Mouse (Mus musculus) Patski (cell line): Measurements from ENCODE around the gene Cttnbp2nl. TPM values are rescaled to one million over a fixed set of nuclear protein-coding genes. Genes with fewer than 3 reads are reported as not detected.

Experiments
- ATAC-seq: fragments of 100-300 bp; one replicate; pipeline ENCODE4 v1.8.0; 2021
- CTCF ChIA-PET: fragments of 350-600 bp; sonication (Branson Sonifier 250); formaldehyde crosslinking; loops from one replicate; lab custom pipeline; 2022; ENCODE audit warnings: inconsistent platforms; lab: Charles Lee
- POLR2A ChIA-PET: fragments of 350-600 bp; sonication (Branson Sonifier 250); formaldehyde crosslinking; loops from one replicate; lab custom pipeline; 2022; ENCODE audit warnings: antibody characterized with exemption, inconsistent platforms; lab: Charles Lee
- DNase-seq: peaks from one replicate; pipeline ENCODE4 v3.0.0-alpha.2; 2011; ENCODE audit warnings: low read depth, low spot score
- H3K27me3 ChIP-seq: fragments of 371-371 bp; one replicate; pipeline ENCODE4 v1.5.1; 2021
- CTCF ChIP-seq: fragments of 100-300 bp; IDR thresholded peaks from one replicate; pipeline ENCODE4 v1.5.1; 2021
- in situ Hi-C: fragments of 300-500 bp; cut with MboI; formaldehyde crosslinking; loops from 3 replicates; pipeline ENCODE4 v1.11.1; 2018; ENCODE audit warnings: low pct_unique_long_range_greater_than_20kb, mixed read lengths
- polyA plus RNA-seq: library from polyadenylated mRNA; unstranded; gene quantifications from one replicate; pipeline ENCODE4 v1.2.3, GENCODE M21; 2021

The Cttnbp2nl gene
- polyA plus RNA-seq, 1 experiment from 2014 or later, result 46.4 TPM

DNA sequence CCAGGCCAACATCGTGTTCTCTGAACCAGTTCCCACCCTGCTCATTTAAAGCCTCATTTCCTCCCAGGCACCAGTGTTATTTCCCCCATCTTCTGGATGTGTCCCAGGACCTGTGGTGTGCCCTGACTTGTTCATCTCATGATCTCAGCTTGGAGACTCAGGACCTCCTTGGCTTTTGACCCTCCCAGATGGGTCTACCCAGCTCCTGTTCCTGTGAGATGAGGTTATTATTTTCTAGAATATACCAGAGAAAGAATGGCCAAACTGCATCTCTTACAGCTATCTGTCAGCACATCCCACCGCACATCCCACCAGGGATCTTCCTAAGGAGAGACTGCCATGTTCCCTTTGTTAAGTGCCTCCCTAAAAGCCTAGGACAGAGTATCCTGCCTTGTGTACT is 35.7 kb upstream of the Cttnbp2nl start:
- no peak for TF ChIP-seq CTCF
- no peak for DNase-seq
- ATAC-seq, result no peak
- in situ Hi-C loops, result no loop called here
- CTCF ChIA-PET, result interaction anchor here (0.7 to 5.8 kb wide), 4 partner anchors 8 to 95 kb away, joined by 3 to 39 read pairs (median 4); no protein-coding TSS in a partner anchor
- POLR2A ChIA-PET, result interaction anchor here (0.6 to 0.9 kb wide), 2 partner anchors 104 to 123 kb away, joined by 3 to 4 read pairs; no protein-coding TSS in a partner anchor
- H3K27me3 ChIP-seq, result no peaks in the 10 kb centered on the region

DNA sequence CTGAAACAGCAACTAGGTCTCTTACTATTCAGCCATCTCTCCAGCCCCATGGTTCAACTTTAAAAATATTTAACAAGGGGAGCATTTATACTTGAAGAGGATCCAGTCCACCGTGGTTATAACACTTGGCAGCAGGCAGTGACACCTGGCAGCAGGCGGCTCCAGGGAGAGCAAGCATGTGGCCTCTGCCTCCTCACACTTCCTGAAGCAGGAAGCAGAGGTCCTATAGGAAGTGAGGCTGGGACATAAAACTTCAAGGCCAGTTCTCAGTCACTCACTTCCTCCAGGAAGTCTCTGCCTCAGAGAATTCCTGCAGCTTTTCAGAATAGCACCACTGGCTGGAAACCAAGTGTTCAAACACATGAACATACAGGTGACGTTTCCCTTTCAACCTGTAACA is 34.4 kb upstream of the Cttnbp2nl start:
- in situ Hi-C loops, result no loop called here
- DNase-seq (no peak), ATAC-seq (no peak)
- TF ChIP-seq CTCF, result no peak
- CTCF ChIA-PET, result interaction anchor here (1.1 to 5.8 kb wide), 4 partner anchors 8 to 94 kb away, joined by 3 to 39 read pairs (median 8); no protein-coding TSS in a partner anchor
- POLR2A ChIA-PET, result no interaction called here
- no peaks in the 10 kb centered on the region for H3K27me3 ChIP-seq

DNA sequence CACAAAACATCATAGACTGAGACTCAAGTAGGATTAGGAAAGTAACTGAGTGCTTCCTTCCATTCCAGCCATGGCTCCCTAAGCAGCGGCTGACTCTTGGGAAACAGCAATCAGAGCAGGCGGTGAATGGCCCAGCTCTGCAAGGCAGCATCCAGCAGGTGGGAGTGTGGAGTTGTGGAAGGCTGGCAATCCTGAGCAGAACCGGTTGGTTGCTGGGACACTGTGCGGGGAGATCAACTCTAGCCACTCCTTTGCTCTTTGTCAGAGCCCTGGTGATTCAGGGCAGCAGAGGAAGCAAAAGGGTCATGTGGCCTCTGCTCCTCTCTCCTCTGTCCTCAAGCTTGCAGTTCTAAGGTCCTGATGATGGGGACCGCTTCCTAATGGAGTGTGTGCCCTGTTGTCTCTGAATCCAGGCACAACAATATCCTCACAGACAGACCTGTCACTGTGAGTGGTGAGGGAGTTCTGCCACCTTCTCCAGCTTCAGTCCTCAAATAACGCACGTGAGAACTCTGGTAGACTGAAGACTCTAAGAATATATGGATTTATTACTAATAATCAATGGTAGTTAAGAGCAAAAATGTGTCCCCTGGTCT is 25.4 kb upstream of the Cttnbp2nl start:
- POLR2A ChIA-PET, result interaction anchor here (0.6 kb wide), 1 partner anchor 747 kb away, joined by 3 read pairs; no protein-coding TSS in a partner anchor
- no peak for DNase-seq
- CTCF ChIA-PET, result interaction anchor here (0.8 to 6.1 kb wide), 6 partner anchors 9 to 87 kb away, joined by 4 to 39 read pairs (median 5); no protein-coding TSS in a partner anchor
- in situ Hi-C loops, result no loop called here
- TF ChIP-seq CTCF, result peak; percentile 96
- no peaks in the 10 kb centered on the region for H3K27me3 ChIP-seq
- peak; percentile 98 for ATAC-seq

DNA sequence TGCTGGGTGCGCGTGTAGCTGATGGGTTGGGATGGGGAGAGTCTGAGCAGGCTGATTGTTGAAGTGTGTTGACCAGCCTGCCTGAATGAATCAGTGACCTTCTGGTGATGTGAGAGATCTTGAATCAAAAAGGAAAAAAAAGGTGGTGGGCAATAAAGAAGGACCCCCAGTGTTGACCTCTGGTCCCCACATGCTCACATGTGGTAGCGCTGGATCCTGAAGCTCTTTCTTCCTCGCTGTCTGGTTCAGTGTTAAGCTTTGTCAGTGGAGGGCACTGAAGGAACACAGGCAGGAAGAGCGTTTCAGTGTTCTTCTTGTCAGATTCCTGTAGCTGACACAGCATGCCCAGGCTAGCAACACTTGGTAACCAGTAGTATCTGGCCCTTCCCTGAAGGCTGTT is 22.9 kb upstream of the Cttnbp2nl start:
- ChIA-PET POLR2A (no interaction called here), CTCF (interaction anchor here (6.1 kb wide), 1 partner anchor 13 kb away, joined by 39 read pairs; no protein-coding TSS in a partner anchor)
- H3K27me3 ChIP-seq, result no peaks in the 10 kb centered on the region
- in situ Hi-C loops, result no loop called here
- TF ChIP-seq CTCF, result no peak
- ATAC-seq (no peak), DNase-seq (no peak)

DNA sequence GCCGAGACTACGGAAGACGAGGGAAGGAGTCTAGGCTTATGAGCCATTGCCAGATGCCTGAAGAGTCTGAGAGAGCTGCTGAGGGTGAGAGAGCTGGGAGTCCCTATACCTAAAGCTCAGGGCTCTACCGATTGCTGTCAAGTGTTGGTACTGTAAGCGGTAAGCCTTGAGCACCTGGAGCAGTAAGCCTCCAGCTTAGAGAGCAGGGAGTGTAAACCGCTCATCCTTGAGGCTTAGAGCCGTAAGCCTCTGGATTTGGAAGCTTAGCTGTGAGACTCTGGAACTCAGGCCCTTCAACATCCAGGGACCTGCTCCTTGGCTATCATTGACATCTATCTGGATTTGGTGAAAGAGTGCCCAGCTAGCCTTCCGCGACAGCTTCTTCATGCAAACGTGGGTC is 19.6 kb upstream of the Cttnbp2nl start:
- ATAC-seq, result no peak
- POLR2A ChIA-PET, result interaction anchor here (0.7 to 0.8 kb wide), 2 partner anchors 14 to 17 kb away, joined by 3 read pairs; no protein-coding TSS in a partner anchor
- no peaks in the 10 kb centered on the region for H3K27me3 ChIP-seq
- in situ Hi-C loops, result no loop called here
- CTCF ChIA-PET, result interaction anchor here (1.0 to 2.8 kb wide), 4 partner anchors 8 to 18 kb away, joined by 3 to 12 read pairs (median 4); no protein-coding TSS in a partner anchor
- DNase-seq, result no peak
- TF ChIP-seq CTCF, result no peak

DNA sequence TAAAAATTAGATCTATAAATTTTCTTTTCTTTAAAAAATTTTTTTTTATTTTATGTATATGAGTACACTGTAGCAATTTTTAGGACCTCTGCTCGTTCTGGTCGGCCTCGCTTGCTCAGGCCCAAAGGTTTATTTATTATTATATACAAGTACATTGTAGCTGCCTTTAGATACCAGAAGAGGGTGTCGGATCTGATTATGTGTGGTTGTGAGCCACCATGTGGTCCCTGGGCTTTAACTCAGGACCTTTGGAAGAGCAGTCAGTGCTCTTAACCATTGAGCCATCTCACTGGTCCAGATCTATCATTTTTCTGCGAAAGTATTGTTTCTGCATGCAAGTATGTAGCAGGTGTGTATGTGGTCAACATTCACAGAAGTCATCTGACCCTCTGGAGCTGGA is 18.3 kb upstream of the Cttnbp2nl start:
- no peak for TF ChIP-seq CTCF
- ChIA-PET CTCF (interaction anchor here (0.9 to 2.8 kb wide), 5 partner anchors 10 to 78 kb away, joined by 3 to 12 read pairs (median 4); no protein-coding TSS in a partner anchor), POLR2A (no interaction called here)
- DNase-seq (no peak), ATAC-seq (no peak)
- H3K27me3 ChIP-seq, result no peaks in the 10 kb centered on the region
- in situ Hi-C loops, result no loop called here

DNA sequence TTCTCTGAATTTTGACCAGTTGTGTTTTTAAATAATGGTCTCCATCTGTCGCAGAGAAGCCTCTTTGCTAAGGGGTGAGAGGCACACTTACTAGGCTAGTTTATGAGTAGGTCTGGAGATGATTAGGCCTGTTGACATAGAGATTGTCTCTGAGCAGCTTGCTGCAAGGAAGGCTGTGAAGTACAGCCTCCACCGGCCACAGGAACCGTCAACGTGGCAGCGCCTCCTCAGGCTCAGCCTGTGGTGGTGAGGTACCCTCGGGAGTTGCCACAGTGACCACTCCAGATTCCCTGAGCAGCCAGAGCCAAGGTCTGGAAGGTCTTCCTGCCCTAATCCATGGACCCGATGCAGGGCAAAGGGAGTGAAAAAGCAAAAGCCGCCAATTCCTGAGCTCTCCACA is 17.6 kb upstream of the Cttnbp2nl start:
- no peaks in the 10 kb centered on the region for H3K27me3 ChIP-seq
- in situ Hi-C loops, result no loop called here
- ChIA-PET CTCF (interaction anchor here (0.9 to 2.8 kb wide), 7 partner anchors 8 to 78 kb away, joined by 3 to 12 read pairs (median 4); no protein-coding TSS in a partner anchor), POLR2A (no interaction called here)
- DNase-seq (no peak), ATAC-seq (no peak)
- TF ChIP-seq CTCF, result no peak

DNA sequence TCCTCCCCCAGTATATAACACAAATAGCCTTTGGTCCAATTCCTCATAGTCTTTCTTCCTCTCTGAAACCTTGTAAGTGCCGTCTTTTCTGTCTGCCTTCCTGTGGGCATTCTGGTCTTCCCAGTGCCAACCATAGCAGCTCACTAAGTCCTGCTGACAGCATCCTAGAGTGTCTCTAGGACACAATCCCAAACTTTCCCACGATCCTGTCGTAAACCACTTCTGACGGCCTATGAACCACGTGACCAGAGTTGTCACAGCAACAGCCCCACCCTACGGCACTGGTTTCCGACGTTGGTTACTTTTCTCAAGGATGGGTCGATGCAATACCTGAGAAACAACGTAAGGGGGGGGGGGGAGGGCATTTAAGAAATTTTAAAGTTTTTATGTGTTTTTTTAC is 13.6 kb upstream of the Cttnbp2nl start, which contains the start of gene 4930564D02Rik:
4930564D02Rik (plus strand) TSS at position 301 of the 400 bp plus-strand sequence.
- TF ChIP-seq CTCF, result no peak
- CTCF ChIA-PET, result interaction anchor here (1.1 kb wide), 1 partner anchor 7 kb away, joined by 3 read pairs; no protein-coding TSS in a partner anchor

DNA sequence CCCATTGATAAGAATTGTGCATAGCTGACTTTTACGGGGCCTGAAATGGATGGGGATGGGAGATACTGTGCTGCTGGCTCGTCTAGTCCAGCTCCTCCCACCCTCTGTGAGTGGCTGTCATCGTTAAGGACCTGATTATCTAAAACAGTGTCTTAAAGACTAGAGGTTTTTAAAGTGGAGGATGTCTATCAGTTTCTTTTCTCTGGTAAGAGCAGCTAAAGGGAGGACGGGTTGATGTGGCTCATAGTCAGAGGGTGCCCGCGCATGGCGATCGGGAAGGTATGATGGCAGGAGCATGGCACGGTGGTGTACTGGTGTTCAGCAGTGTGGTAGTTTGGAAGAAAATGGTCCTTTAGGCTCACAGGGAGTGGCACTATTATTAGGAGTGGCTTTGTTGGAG is 9.7 kb upstream of the Cttnbp2nl start:
- no peaks in the 10 kb centered on the region for H3K27me3 ChIP-seq
- CTCF ChIA-PET, result interaction anchor here (1.0 kb wide), 1 partner anchor 70 kb away, joined by 3 read pairs; no protein-coding TSS in a partner anchor

More for the DNA sequence above, 13.6 kb upstream of the Cttnbp2nl start, which contains the start of gene 4930564D02Rik:
- POLR2A ChIA-PET, result no interaction called here
- DNase-seq, result no peak
- H3K27me3 ChIP-seq, result no peaks in the 10 kb centered on the region
- no peak for ATAC-seq
- in situ Hi-C loops, result no loop called here

DNA sequence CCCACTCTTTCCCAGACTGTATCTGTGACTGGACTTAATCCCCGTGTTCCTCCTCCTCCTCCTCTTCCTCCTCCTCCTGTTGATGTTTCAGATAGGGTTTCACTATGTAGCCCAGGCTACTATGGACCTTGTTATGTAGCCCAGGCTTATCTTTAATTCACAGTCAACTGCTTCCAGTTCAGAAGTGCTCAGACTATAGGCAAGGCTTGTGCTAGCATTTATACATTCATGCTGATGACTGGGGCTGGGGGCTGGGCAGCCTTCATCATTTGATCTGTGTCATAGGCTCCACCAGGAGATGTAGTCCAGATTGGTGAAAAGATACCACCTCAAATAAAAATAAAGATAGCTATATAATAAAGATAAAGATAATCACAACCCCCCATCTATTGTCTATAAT is 9.0 kb upstream of the Cttnbp2nl start:
- CTCF ChIA-PET, result interaction anchor here (1.0 to 1.7 kb wide), 3 partner anchors 9 to 350 kb away, joined by 3 to 6 read pairs (median 3); no protein-coding TSS in a partner anchor

More for the DNA sequence above, 9.7 kb upstream of the Cttnbp2nl start:
- ATAC-seq, result no peak
- DNase-seq, result no peak
- POLR2A ChIA-PET, result interaction anchor here (0.6 kb wide), 1 partner anchor 416 kb away, joined by 4 read pairs; no protein-coding TSS in a partner anchor
- in situ Hi-C loops, result no loop called here
- TF ChIP-seq CTCF, result no peak

More for the DNA sequence above, 9.0 kb upstream of the Cttnbp2nl start:
- in situ Hi-C loops, result no loop called here
- H3K27me3 ChIP-seq, result no peaks in the 10 kb centered on the region
- POLR2A ChIA-PET, result no interaction called here
- TF ChIP-seq CTCF, result no peak
- ATAC-seq (no peak), DNase-seq (no peak)
